Mouse (Mus musculus) forebrain, embryonic 12.5 days (tissue): ENCODE results near the gene Ift81. TPM values are rescaled to one million over a fixed set of nuclear protein-coding genes. Genes with fewer than 3 reads are reported as not detected.
"Not testable (repeated sequence)": the region's sequence is repeated elsewhere in the genome, so short reads cannot be mapped to it uniquely, and the experiment has no call there.

Source experiments
- ATAC-seq: fragments of 200-750 bp; cut with Nextera tagmentation; 2 replicates; pipeline ENCODE4 v1.8.0; 2017; ENCODE audit warnings: moderate TSS enrichment; ENCODE audit not compliant: low FRiP score
- H3K27ac ChIP-seq: fragments of 300-500 bp; sonication (generic); 2 replicates; pipeline ENCODE4 v1.5.1; 2016; ENCODE audit warnings: mild to moderate bottlenecking
- H3K27me3 ChIP-seq: fragments of 300-500 bp; sonication (generic); 2 replicates; pipeline ENCODE4 v1.6.1; 2016; ENCODE audit warnings: mild to moderate bottlenecking
- H3K36me3 ChIP-seq: fragments of 300-500 bp; sonication (generic); replicated peaks from 2 replicates; pipeline ENCODE4 v1.6.1; 2016; ENCODE audit warnings: mild to moderate bottlenecking
- H3K4me1 ChIP-seq: fragments of 300-500 bp; sonication (generic); 2 replicates; pipeline ENCODE4 v1.6.1; 2016
- H3K4me2 ChIP-seq: fragments of 300-500 bp; sonication (generic); 2 replicates; pipeline ENCODE4 v1.6.1; 2016; ENCODE audit warnings: mild to moderate bottlenecking, moderate library complexity
- H3K4me3 ChIP-seq: fragments of 300-500 bp; sonication (generic); replicated peaks from 2 replicates; pipeline ENCODE4 v1.5.1; 2016; ENCODE audit warnings: mild to moderate bottlenecking
- H3K9ac ChIP-seq: fragments of 300-500 bp; sonication (generic); 2 replicates; pipeline ENCODE4 v1.6.1; 2016; ENCODE audit warnings: mild to moderate bottlenecking
- H3K9me3 ChIP-seq: fragments of 300-500 bp; sonication (generic); 2 replicates; pipeline ENCODE4 v1.6.1; 2016
- WGBS: fragments of 180-500 bp; shearing (Covaris S2); methylation state at CpG from one replicate; pipeline ENCODE4 v1.1.7; 2016; 5-methylcytosine and 5-hydroxymethylcytosine counted together
- polyA plus RNA-seq: library from polyadenylated mRNA; unstranded; fragments of >200 nt; fragmentation: Nextera tagmentation; extraction: Ambion mirVana; gene quantifications from 2 replicates; pipeline ENCODE4 v1.2.1, GENCODE M21; 2016

Gene Ift81
- 54.7 and 55.6 TPM in 2 replicates for polyA plus RNA-seq

GRCm38 (mm10) chr5:122613908-122614732 is at the start of gene Ift81:
Ift81 (minus strand) TSS chr5:122614518.
- Histone ChIP-seq H3K36me3 (peaks cover 8% of the 10 kb centered on the region; the same call in 1 of the 2 replicates), H3K4me2 (peak within 1 kb of the TSS; percentile 69), H3K9me3 (no peaks in the 10 kb centered on the region), H3K4me3 (peak within 1 kb of the TSS; percentile 68), H3K27me3 (no peaks in the 10 kb centered on the region), H3K27ac (peak within 1 kb of the TSS; percentile 84), H3K4me1 (peaks cover 20% of the 10 kb centered on the region), H3K9ac (peak within 1 kb of the TSS; percentile 88)
- ATAC-seq, result peak; percentile 94
- 2% methylated on average over 66 of the region's 67 CpGs for WGBS

DNA sequence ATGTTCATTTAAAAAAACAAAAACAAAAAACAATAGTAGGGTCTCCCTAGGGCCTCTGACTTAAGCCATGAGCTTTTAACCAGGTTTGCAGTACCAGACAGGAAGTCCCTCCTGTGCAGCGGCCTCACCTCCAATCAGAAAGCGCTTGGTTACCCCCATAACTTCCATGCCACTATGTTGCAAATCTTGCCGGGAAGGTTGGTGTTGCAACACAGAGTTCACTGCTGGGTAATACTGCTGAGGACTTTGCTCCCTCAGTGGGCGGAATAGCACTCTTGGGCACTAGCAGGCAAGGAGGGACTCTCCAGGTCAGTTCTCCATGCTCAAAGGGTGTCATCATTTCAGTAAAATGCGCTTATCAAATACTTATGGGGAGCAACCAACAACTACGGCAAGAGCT is 48.2 kb upstream of the Ift81 start:
- no peak overlapping the region for H3K4me3 ChIP-seq
- H3K4me1 ChIP-seq, result no peaks in the 10 kb centered on the region
- H3K4me2 ChIP-seq, result no peak overlapping the region
- WGBS, result 95% methylated on average over 6 of the region's 6 CpGs
- H3K9ac ChIP-seq, result no peak overlapping the region
- H3K27ac ChIP-seq, result no peak overlapping the region
- no peaks in the 10 kb centered on the region for H3K9me3 ChIP-seq
- ATAC-seq, result no peak
- no peaks in the 10 kb centered on the region for H3K27me3 ChIP-seq
- H3K36me3 ChIP-seq, result no peaks in the 10 kb centered on the region

DNA sequence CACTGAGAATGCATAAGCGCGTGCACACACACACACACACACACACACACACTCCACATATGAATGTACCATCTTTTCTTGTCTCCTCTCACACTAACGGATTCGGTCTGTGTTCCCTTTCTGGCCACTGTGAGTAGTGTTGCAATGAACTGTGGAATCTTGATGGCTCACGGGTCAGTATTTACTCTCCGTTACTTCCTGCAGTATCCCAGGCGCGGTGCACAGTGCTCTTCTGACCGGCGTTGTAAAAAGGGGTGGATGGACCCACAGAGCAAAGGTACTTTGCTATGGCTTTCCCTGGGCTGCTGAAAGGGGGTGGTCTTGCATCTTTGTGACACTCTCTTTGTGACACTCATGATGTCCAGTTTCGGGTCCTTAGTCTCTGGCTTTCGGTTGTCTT is 42.5 kb upstream of the Ift81 start:
- Histone ChIP-seq H3K4me3 (no peak overlapping the region), H3K9me3 (no peaks in the 10 kb centered on the region), H3K4me1 (peaks cover 29% of the 10 kb centered on the region), H3K36me3 (no peaks in the 10 kb centered on the region), H3K27me3 (peaks cover 11% of the 10 kb centered on the region; the same call in 1 of the 2 replicates), H3K27ac (no peak overlapping the region), H3K9ac (no peak overlapping the region), H3K4me2 (no peak overlapping the region)
- WGBS, result 94% methylated on average over 12 of the region's 12 CpGs
- ATAC-seq, result no peak

- Histone ChIP-seq H3K4me3 (no peak overlapping the region), H3K4me2 (peak overlapping the region; percentile 2; the same call in 1 of the 2 replicates), H3K4me1 (peaks cover 29% of the 10 kb centered on the region), H3K9ac (no peak overlapping the region), H3K27ac (peak overlapping the region; percentile 59), H3K36me3 (no peaks in the 10 kb centered on the region), H3K27me3 (peaks cover 27% of the 10 kb centered on the region), H3K9me3 (no peaks in the 10 kb centered on the region)
- peak; percentile 58; the same call in 1 of the 2 replicates for ATAC-seq
- 38% methylated on average over 5 of the region's 5 CpGs for WGBS
Observed at GRCm38 (mm10) chr5:122654268-122654573, 39.9 kb upstream of the Ift81 start.

DNA sequence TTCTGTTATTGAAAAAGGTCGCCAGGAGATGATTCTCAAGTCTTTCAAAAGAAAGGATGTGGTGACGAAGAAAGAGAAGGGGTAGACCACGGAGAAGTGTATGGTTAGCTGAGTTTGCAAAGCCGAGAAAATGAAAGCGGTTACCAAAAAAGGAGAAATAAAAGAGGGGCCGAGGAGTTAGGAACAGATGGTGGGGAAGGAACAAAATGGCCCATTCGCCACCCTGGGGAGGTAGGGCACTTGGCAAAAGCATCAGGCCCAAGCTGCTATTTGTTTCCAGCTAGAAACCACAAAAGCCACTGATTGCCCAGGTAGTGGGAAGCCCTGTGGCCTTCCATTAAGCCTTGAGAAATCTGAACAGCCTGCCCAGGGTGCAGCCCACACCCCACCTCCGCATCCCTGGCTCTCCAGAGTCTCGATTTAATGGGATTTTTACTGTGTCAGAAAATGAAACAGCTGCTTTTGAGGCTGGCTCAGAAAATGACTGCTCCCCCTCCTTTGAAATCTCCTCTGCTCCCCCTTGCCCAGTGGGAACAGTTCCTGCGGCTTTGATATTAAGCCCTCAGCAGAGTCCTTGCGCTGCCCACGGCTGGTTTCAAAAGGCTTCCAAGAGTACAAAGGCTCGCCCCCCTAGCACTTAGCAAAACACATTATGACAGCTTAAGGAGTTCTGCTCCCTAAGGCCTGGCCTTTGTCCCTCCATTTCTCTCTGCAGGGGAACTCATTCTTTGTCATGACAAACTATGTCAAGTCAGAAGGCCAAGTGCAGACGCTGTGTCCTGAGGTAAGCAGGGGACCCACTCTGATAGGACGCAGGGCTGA is 39.3 kb upstream of the Ift81 start:
- peaks cover 30% of the 10 kb centered on the region for H3K27me3 ChIP-seq
- no peaks in the 10 kb centered on the region for H3K9me3 ChIP-seq
- no peak overlapping the region for H3K9ac ChIP-seq
- ATAC-seq, result peak; percentile 55; the same call in 1 of the 2 replicates
- peaks cover 29% of the 10 kb centered on the region for H3K4me1 ChIP-seq
- H3K4me2 ChIP-seq, result peak overlapping the region; percentile 2
- H3K27ac ChIP-seq, result peak overlapping the region; percentile 59
- WGBS, result 16% methylated on average over 15 of the region's 15 CpGs
- H3K4me3 ChIP-seq, result no peak overlapping the region
- H3K36me3 ChIP-seq, result no peaks in the 10 kb centered on the region

GRCm38 (mm10) chr5:122653112-122653445 is 38.8 kb upstream of the Ift81 start:
- no peaks in the 10 kb centered on the region for H3K9me3 ChIP-seq
- H3K27me3 ChIP-seq, result peaks cover 30% of the 10 kb centered on the region
- 46% methylated on average over 10 of the region's 10 CpGs for WGBS
- H3K4me1 ChIP-seq, result peaks cover 29% of the 10 kb centered on the region
- no peaks in the 10 kb centered on the region for H3K36me3 ChIP-seq
- H3K27ac ChIP-seq, result peak overlapping the region; percentile 59
- no peak overlapping the region for H3K9ac ChIP-seq
- H3K4me3 ChIP-seq, result no peak overlapping the region
- peak overlapping the region; percentile 2; the same call in 1 of the 2 replicates for H3K4me2 ChIP-seq
- ATAC-seq, result no peak

DNA sequence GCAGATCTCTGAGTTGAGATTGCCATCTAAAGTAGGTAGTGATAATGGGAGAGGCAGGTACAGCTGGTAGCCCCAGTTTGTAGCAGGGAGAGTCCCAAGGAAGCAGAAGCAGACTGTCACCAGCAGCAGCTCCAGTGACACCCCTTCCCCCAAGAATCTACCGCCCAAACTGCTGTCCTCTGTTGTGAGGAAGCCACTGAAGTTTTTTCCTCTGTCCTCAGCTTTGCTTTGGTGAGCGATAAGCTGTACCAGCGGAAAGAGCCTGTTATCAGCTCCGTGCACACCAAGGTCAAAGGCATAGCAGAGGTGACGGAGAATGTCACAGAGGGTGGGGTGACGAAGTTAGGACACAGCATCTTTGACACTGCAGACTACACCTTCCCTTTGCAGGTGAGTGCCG is 38.2 kb upstream of the Ift81 start:
- H3K36me3 ChIP-seq, result no peaks in the 10 kb centered on the region
- H3K27me3 ChIP-seq, result peaks cover 30% of the 10 kb centered on the region
- H3K9me3 ChIP-seq, result no peaks in the 10 kb centered on the region
- WGBS, result 80% methylated on average over 7 of the region's 7 CpGs
- H3K27ac ChIP-seq, result peak overlapping the region; percentile 19; the same call in 1 of the 2 replicates
- 0 out of 2 replicates have a peak overlapping the region, but pooled peaks have one; percentile 6 for H3K4me2 ChIP-seq
- no peak overlapping the region for H3K4me3 ChIP-seq
- H3K4me1 ChIP-seq, result peaks cover 29% of the 10 kb centered on the region
- no peak for ATAC-seq
- H3K9ac ChIP-seq, result no peak overlapping the region

- peaks cover 26% of the 10 kb centered on the region for H3K27me3 ChIP-seq
Observed at GRCm38 (mm10) chr5:122650100-122650499, 35.8 kb upstream of the Ift81 start.

GRCm38 (mm10) chr5:122649264-122649663 is 34.9 kb upstream of the Ift81 start:
- ATAC-seq, result no peak
- H3K27ac ChIP-seq, result no peak overlapping the region
- no peaks in the 10 kb centered on the region for H3K9me3 ChIP-seq
- H3K4me3 ChIP-seq, result no peak overlapping the region
- H3K27me3 ChIP-seq, result peaks cover 26% of the 10 kb centered on the region
- H3K4me1 ChIP-seq, result peaks cover 22% of the 10 kb centered on the region
- no peak overlapping the region for H3K9ac ChIP-seq
- 87% methylated on average over 8 of the region's 8 CpGs for WGBS
- no peak overlapping the region for H3K4me2 ChIP-seq
- H3K36me3 ChIP-seq, result no peaks in the 10 kb centered on the region

More at GRCm38 (mm10) chr5:122650100-122650499, 35.8 kb upstream of the Ift81 start:
- Histone ChIP-seq H3K4me3 (no peak overlapping the region), H3K27ac (no peak overlapping the region), H3K9me3 (no peaks in the 10 kb centered on the region), H3K4me1 (peaks cover 29% of the 10 kb centered on the region), H3K4me2 (no peak overlapping the region), H3K9ac (no peak overlapping the region), H3K36me3 (no peaks in the 10 kb centered on the region)
- WGBS, result 90% methylated on average over 8 of the region's 8 CpGs
- ATAC-seq, result no peak

GRCm38 (mm10) chr5:122647952-122648374 is 33.6 kb upstream of the Ift81 start:
- not testable (repeated sequence) for H3K36me3 ChIP-seq, H3K4me3 ChIP-seq, H3K4me2 ChIP-seq, H3K9ac ChIP-seq, H3K9me3 ChIP-seq, ATAC-seq, H3K27ac ChIP-seq
- Histone ChIP-seq H3K4me1 (peaks cover 15% of the 10 kb centered on the region; the same call in 1 of the 2 replicates), H3K27me3 (peaks cover 26% of the 10 kb centered on the region)
- WGBS, result 93% methylated on average over 14 of the region's 14 CpGs

GRCm38 (mm10) chr5:122647256-122647924 is 33.1 kb upstream of the Ift81 start:
- WGBS, result 75% methylated on average over 9 of the region's 9 CpGs
- Histone ChIP-seq H3K36me3 (no peaks in the 10 kb centered on the region), H3K4me1 (peaks cover 10% of the 10 kb centered on the region; the same call in 1 of the 2 replicates), H3K4me3 (no peak overlapping the region), H3K9ac (no peak overlapping the region), H3K27me3 (peaks cover 23% of the 10 kb centered on the region), H3K27ac (no peak overlapping the region), H3K9me3 (no peaks in the 10 kb centered on the region), H3K4me2 (no peak overlapping the region)
- ATAC-seq, result no peak

- H3K4me1 ChIP-seq, result 0 out of 2 replicates have a peak, but pooled peaks cover 6% of the 10 kb centered on the region
- H3K9me3 ChIP-seq, result no peaks in the 10 kb centered on the region
- no peak overlapping the region for H3K4me2 ChIP-seq
- H3K27ac ChIP-seq, result no peak overlapping the region
- WGBS, result 88% methylated on average over 11 of the region's 11 CpGs
- ATAC-seq, result no peak
- H3K27me3 ChIP-seq, result peaks cover 16% of the 10 kb centered on the region; the same call in 1 of the 2 replicates
- H3K9ac ChIP-seq, result no peak overlapping the region
- no peaks in the 10 kb centered on the region for H3K36me3 ChIP-seq
- no peak overlapping the region for H3K4me3 ChIP-seq
Observed at GRCm38 (mm10) chr5:122646050-122646449, 31.7 kb upstream of the Ift81 start.
